Mouse (Mus musculus) liver, embryonic 14.5 days (tissue): Measurements from ENCODE around the gene Txnl4b. TPM values are rescaled to one million over a fixed set of nuclear protein-coding genes. Genes with fewer than 3 reads are reported as not detected.

Experiments
- ATAC-seq: fragments of 200-750 bp; cut with Nextera tagmentation; 2 replicates; pipeline ENCODE4 v1.8.0; 2017; ENCODE audit warnings: moderate number of reproducible peaks, mild to moderate bottlenecking, moderate library complexity; ENCODE audit not compliant: insufficient read depth
- DNase-seq, 3 experiments: peaks; one replicate each; pipeline ENCODE4 v3.0.0-alpha.2; 2012 to 2013; ENCODE audit warnings: low read depth in 3 of 3, low spot score in 3 of 3
- H3K27ac ChIP-seq: fragments of 300-500 bp; sonication (generic); 2 replicates; pipeline ENCODE4 v1.5.1; 2014; ENCODE audit warnings: moderate library complexity, mild to moderate bottlenecking, control low read depth, inconsistent platforms
- H3K27me3 ChIP-seq: fragments of 300-500 bp; sonication (generic); 2 replicates; pipeline ENCODE4 v1.6.1; 2014; ENCODE audit warnings: mild to moderate bottlenecking, low read length, moderate library complexity; ENCODE audit not compliant: control insufficient read depth, insufficient read depth
- H3K36me3 ChIP-seq: fragments of 300-500 bp; sonication (generic); replicated peaks from 2 replicates; pipeline ENCODE4 v1.6.1; 2014; ENCODE audit warnings: low read depth; ENCODE audit not compliant: control insufficient read depth, insufficient read depth
- H3K4me1 ChIP-seq, 2 experiments: fragments of 200-500 bp in 1 of 2; fragments of 300-500 bp in 1 of 2; sonication (generic) in 1 of 2; replicated peaks; 2 replicates each; pipeline ENCODE4 v1.6.1; 2012 to 2014; ENCODE audit warnings: antibody characterized with exemption in 1 of 2, inconsistent platforms in 1 of 2, low read length in 1 of 2; ENCODE audit not compliant: control insufficient read depth in 2 of 2, insufficient read depth in 2 of 2
- H3K4me2 ChIP-seq: fragments of 300-500 bp; sonication (generic); 2 replicates; pipeline ENCODE4 v1.6.1; 2014; ENCODE audit warnings: low read depth, mild to moderate bottlenecking, control low read depth, moderate library complexity
- H3K4me3 ChIP-seq, 2 experiments: fragments of 200-500 bp in 1 of 2; fragments of 300-500 bp in 1 of 2; sonication (generic) in 1 of 2; 2 replicates each; pipeline ENCODE4 v1.5.1; 2012 to 2014; ENCODE audit warnings: low read depth in 2 of 2, low read length in 2 of 2, mild to moderate bottlenecking in 2 of 2, control low read depth in 1 of 2, inconsistent platforms in 1 of 2, moderate library complexity in 1 of 2; ENCODE audit not compliant: insufficient read depth in 1 of 2
- H3K9ac ChIP-seq: fragments of 300-500 bp; sonication (generic); replicated peaks from 2 replicates; pipeline ENCODE4 v1.6.1; 2014; ENCODE audit warnings: mild to moderate bottlenecking, control low read depth, moderate library complexity
- H3K9me3 ChIP-seq: fragments of 300-500 bp; sonication (generic); 2 replicates; pipeline ENCODE4 v1.6.1; 2016; ENCODE audit warnings: low read length, mixed read lengths; ENCODE audit not compliant: control insufficient read depth
- CTCF ChIP-seq: IDR thresholded peaks from 2 replicates; pipeline ENCODE4 v1.5.1; 2016; ENCODE audit warnings: antibody characterized with exemption, low read depth, control low read depth
- EP300 ChIP-seq: IDR thresholded peaks from 2 replicates; pipeline ENCODE4 v1.6.1; 2016; ENCODE audit warnings: antibody characterized with exemption, low read depth
- WGBS: fragments of 180-500 bp; shearing (Covaris S2); extraction: QIAGEN DNeasy Blood & Tissue Kit; methylation state at CpG from one replicate; pipeline ENCODE4 v1.1.7; 2014; ENCODE audit not compliant: insufficient replicate concordance; 5-methylcytosine and 5-hydroxymethylcytosine counted together
- polyA plus RNA-seq, 2 experiments: library from polyadenylated mRNA; depleted of rRNA in 1 of 2; stranded (reverse) in 1 of 2; unstranded in 1 of 2; fragments of >200 nt; fragmentation: Nextera tagmentation in 1 of 2; extraction: Ambion mirVana in 1 of 2; gene quantifications; 2 replicates each; pipeline versions ENCODE4 v1.2.1 to v1.2.3; 2012 to 2014

The Txnl4b gene
- polyA plus RNA-seq, 2 experiments, result 2.2 to 12.8 TPM

GRCm38 (mm10) chr8:109585652-109586051, 20.0 kb downstream of the Txnl4b start:
- Histone ChIP-seq H3K4me1 (peaks cover 0 to 4% of the 10 kb centered on the region in 2 experiments; a peak in 2 of 4 replicates), H3K4me2 (no peak overlapping the region), H3K36me3 (no peaks in the 10 kb centered on the region), H3K4me3 (no peak overlapping the region), H3K27me3 (no peaks in the 10 kb centered on the region), H3K9ac (no peak overlapping the region), H3K9me3 (no peaks in the 10 kb centered on the region), H3K27ac (no peak overlapping the region)
- ATAC-seq, result no peak
- TF ChIP-seq CTCF, result no peak
- TF ChIP-seq EP300, result no peak
- DNase-seq, result no peak

GRCm38 (mm10) chr8:109586972-109587504, 21.3 kb downstream of the Txnl4b start:
- DNase-seq, result no peak
- Histone ChIP-seq H3K9me3 (no peaks in the 10 kb centered on the region), H3K4me3 (no peak overlapping the region), H3K4me2 (no peak overlapping the region), H3K4me1 (peaks cover 0 to 4% of the 10 kb centered on the region in 2 experiments; a peak in 2 of 4 replicates), H3K9ac (no peak overlapping the region), H3K27me3 (no peaks in the 10 kb centered on the region), H3K27ac (no peak overlapping the region), H3K36me3 (no peaks in the 10 kb centered on the region)
- no peak for TF ChIP-seq EP300
- no peak for TF ChIP-seq CTCF
- ATAC-seq, result peak; percentile 50; the same call in 1 of the 2 replicates
- WGBS, result 48% methylated on average over 7 of the region's 7 CpGs

DNA sequence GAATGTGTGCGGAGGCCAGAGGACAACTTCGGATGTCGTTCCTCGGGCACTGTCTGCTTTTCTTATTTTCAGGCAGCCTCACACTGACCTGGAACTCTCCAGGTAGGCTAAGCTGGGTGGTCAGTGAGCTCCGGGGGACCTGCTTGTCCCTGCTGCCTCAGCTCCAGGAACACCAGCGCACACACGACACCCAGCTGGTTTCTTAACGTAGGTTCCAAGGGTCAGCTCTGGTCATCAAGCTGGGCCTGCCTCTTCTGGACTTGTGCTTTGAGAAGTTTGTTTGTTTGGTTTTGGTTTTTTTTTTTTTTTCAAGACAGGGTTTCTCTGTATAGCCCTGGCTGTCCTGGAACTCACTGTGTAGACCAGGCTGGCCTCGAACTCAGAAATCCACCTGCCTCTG, 25.2 kb downstream of the Txnl4b start:
- H3K36me3 ChIP-seq, result no peaks in the 10 kb centered on the region
- no peak overlapping the region for H3K9ac ChIP-seq
- no peak overlapping the region for H3K4me2 ChIP-seq
- DNase-seq (no peak), ATAC-seq (no peak)
- no peaks in the 10 kb centered on the region for H3K4me1 ChIP-seq
- no peaks in the 10 kb centered on the region for H3K27me3 ChIP-seq
- no peaks in the 10 kb centered on the region for H3K9me3 ChIP-seq
- TF ChIP-seq CTCF, result no peak
- no peak for TF ChIP-seq EP300
- 77% methylated on average over 9 of the region's 9 CpGs for WGBS
- H3K4me3 ChIP-seq, result no peak overlapping the region
- no peak overlapping the region for H3K27ac ChIP-seq

DNA sequence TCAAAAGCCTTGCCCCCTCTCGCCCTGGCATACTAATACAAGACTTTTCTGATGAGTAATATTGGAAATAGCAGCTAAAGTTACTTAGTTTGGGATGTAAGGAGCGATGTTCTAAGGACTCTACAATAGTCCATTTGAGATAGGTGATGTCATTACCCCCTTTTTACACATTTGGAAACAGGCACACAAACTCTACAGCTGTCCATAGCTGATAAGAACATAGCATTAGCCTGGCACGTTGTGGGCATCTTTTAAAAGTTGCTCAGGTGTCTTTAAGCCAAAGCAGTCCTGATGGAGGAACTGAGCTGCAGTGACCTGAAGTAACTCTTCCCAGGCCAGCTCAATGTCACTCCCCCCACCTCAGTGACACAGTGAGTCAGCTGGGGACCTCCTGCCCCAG, 25.7 kb downstream of the Txnl4b start:
- 40% methylated on average over 3 of the region's 3 CpGs for WGBS
- Histone ChIP-seq H3K4me1 (no peaks in the 10 kb centered on the region), H3K9ac (no peak overlapping the region), H3K4me3 (no peak overlapping the region), H3K4me2 (no peak overlapping the region), H3K9me3 (no peaks in the 10 kb centered on the region), H3K36me3 (no peaks in the 10 kb centered on the region), H3K27me3 (no peaks in the 10 kb centered on the region), H3K27ac (no peak overlapping the region)
- DNase-seq, result no peak
- TF ChIP-seq EP300 (no peak), CTCF (no peak)
- ATAC-seq, result no peak

DNA sequence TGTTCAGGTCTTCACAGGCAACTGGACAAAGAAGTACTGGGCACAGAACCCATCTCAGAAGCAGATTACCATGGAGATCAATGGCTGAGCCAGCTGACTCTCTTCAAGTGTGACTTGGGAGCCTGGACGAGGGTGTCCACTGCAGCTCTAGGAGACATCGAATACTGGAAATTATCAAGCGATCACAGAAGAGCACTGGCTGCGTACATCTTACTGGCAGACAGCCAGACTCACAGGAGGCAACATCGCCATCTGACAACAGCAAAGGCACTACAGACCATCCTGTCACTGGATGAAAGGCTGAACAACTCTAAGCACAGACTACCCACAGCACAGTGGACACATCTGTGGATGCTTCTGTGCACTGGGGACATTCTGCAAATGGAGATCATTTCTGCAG, 26.5 kb downstream of the Txnl4b start:
- 70% methylated on average over 5 of the region's 5 CpGs for WGBS
- no peaks in the 10 kb centered on the region for H3K9me3 ChIP-seq
- H3K9ac ChIP-seq, result no peak overlapping the region
- TF ChIP-seq EP300, result no peak
- no peak for TF ChIP-seq CTCF
- DNase-seq (no peak), ATAC-seq (no peak)
- H3K4me2 ChIP-seq, result no peak overlapping the region
- no peak overlapping the region for H3K4me3 ChIP-seq
- no peak overlapping the region for H3K27ac ChIP-seq
- no peaks in the 10 kb centered on the region for H3K36me3 ChIP-seq
- no peaks in the 10 kb centered on the region for H3K4me1 ChIP-seq
- no peaks in the 10 kb centered on the region for H3K27me3 ChIP-seq
